Mouse (Mus musculus) E14TG2a.4 (cell line): Measurements from ENCODE around the gene Vps13d.

Source experiments
- H3K27me3 ChIP-seq: 2 replicates; pipeline ENCODE4 v1.6.1; 2014; ENCODE audit warnings: low read length, control low read depth; ENCODE audit not compliant: insufficient read depth
- H3K36me3 ChIP-seq: 2 replicates; pipeline ENCODE4 v1.6.1; 2014; ENCODE audit warnings: low read length, control low read depth; ENCODE audit not compliant: insufficient read depth
- H3K4me1 ChIP-seq: replicated peaks from 2 replicates; pipeline ENCODE4 v1.6.1; 2014; ENCODE audit warnings: low read depth, low read length, control low read depth
- H3K4me3 ChIP-seq: replicated peaks from 2 replicates; pipeline ENCODE4 v1.5.1; 2014; ENCODE audit warnings: mild to moderate bottlenecking, low read length
- H3K9me3 ChIP-seq: 2 replicates; pipeline ENCODE4 v1.6.1; 2014; ENCODE audit warnings: low read length, control low read depth
- CTCF ChIP-seq: conservative IDR thresholded peaks from 2 replicates; pipeline ENCODE4 v1.5.1; 2014; ENCODE audit warnings: low read length
- NANOG ChIP-seq: IDR thresholded peaks from 2 replicates; pipeline ENCODE4 v1.6.1; 2014; ENCODE audit warnings: borderline replicate concordance, low read length, mixed read lengths
- POU5F1 ChIP-seq: IDR thresholded peaks from 2 replicates; pipeline ENCODE4 v1.6.1; 2014; ENCODE audit warnings: low read length, borderline replicate concordance

The Vps13d gene

DNA sequence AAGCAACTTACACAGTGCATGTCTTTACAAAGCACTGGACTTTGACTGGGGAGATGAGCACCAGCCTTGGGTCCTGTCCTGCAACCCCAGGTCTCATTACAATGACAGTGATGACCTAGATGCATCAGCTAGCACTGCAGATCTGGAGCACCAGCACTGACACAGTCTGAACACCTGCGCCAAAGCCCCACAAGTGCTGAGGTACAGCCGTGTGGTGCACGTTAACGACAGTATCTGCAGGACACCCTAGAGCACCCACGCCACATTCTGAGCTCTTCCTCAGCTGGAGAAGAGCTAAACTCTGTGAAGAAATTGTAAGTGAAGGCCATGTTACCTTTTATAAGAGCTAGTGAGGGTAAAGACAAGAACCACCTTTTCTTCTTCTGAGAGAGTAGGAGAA lies 172.0 kb downstream of the Vps13d start:
- no peaks in the 10 kb centered on the region for H3K27me3 ChIP-seq
- H3K9me3 ChIP-seq = no peaks in the 10 kb centered on the region
- no peak overlapping the region for H3K4me3 ChIP-seq
- TF ChIP-seq NANOG (no peak), POU5F1 (no peak), CTCF (no peak)
- peaks cover 19% of the 10 kb centered on the region for H3K36me3 ChIP-seq
- H3K4me1 ChIP-seq = no peaks in the 10 kb centered on the region

GRCm38 (mm10) chr4:145022211-145022610 lies 172.6 kb downstream of the Vps13d start:
- Histone ChIP-seq H3K4me1 (no peaks in the 10 kb centered on the region), H3K9me3 (no peaks in the 10 kb centered on the region), H3K27me3 (no peaks in the 10 kb centered on the region), H3K36me3 (peaks cover 23% of the 10 kb centered on the region), H3K4me3 (no peak overlapping the region)
- TF ChIP-seq POU5F1 = no peak
- TF ChIP-seq CTCF = no peak
- TF ChIP-seq NANOG = no peak

DNA sequence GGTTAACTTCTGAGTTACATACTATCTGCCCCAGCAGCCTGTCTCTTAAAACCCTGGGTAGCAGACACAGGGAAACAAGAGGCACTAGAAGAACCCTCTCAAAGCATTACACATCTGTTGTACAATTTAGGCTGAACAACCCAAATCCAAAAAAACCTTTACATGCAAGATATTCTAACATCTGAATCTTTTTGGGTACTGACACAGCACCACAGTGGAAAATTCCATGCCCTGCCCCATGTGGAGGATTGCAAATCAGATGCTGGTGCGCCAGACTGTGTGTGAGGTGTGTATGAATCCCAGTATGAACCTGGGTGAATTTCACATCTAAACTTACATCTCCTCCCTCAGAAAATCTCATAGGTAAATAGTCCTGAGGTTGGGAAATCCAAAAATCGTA lies 174.4 kb downstream of the Vps13d start:
- Histone ChIP-seq H3K27me3 (no peaks in the 10 kb centered on the region), H3K4me1 (no peaks in the 10 kb centered on the region)
- no peak for TF ChIP-seq NANOG
- no peak for TF ChIP-seq CTCF

DNA sequence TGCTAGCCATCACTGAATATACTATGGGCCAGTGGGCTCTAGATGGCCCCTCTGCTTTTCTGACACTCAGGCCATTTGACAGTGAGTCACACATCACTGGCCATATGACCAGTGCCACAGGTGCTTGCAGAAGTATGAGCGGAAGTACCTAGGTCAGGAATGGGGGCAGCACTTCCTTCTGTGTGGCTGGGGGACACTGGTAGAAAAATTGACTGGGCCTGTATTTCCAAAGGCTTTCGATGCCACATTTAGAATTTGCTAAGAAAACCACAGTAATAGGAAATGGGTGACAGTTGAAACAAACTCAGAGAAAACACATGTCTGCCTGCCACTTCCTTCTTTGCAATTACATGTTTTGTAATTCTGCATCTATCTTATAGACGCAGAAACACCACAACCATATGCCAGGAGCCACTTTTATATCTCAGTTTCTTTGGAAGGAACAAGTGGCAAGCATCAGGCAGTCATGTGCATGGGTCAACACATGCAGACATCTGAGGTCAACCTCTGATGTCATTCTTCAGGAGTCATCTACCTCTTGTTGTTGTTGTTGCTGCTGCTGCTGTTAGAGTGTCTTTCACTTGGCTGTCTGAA lies 175.6 kb downstream of the Vps13d start:
- Histone ChIP-seq H3K27me3 (no peaks in the 10 kb centered on the region), H3K9me3 (no peaks in the 10 kb centered on the region), H3K4me1 (no peaks in the 10 kb centered on the region), H3K4me3 (no peak overlapping the region), H3K36me3 (peaks cover 44% of the 10 kb centered on the region)
- TF ChIP-seq CTCF = no peak
- no peak for TF ChIP-seq NANOG
- TF ChIP-seq POU5F1 = no peak

More for the DNA sequence above, 174.4 kb downstream of the Vps13d start:
- no peak overlapping the region for H3K4me3 ChIP-seq
- H3K36me3 ChIP-seq = peaks cover 38% of the 10 kb centered on the region
- no peaks in the 10 kb centered on the region for H3K9me3 ChIP-seq

GRCm38 (mm10) chr4:145017745-145018144 lies 177.1 kb downstream of the Vps13d start:
- H3K27me3 ChIP-seq = no peaks in the 10 kb centered on the region
- H3K4me1 ChIP-seq = no peaks in the 10 kb centered on the region
- peaks cover 50% of the 10 kb centered on the region for H3K36me3 ChIP-seq
- TF ChIP-seq NANOG (no peak), POU5F1 (no peak), CTCF (no peak)
- H3K4me3 ChIP-seq = no peak overlapping the region
- H3K9me3 ChIP-seq = no peaks in the 10 kb centered on the region

DNA sequence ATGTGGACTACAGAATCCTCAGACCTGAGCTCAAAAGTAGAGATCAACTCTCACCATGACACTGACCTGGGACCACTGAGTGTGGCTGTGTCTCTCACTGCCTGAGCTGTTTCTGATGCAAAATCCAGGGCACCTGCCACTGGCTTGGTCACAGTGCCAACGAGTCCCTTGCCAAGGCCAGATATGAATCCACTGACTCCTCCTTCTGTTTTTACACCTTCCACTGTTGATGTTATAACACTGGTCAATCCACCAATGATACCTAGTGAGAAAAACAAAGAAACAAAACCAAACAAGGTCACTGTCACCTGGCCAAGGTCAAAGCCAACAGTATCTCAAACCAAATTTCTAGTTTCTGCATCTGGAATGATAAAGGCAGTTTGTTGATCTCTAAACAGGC lies 178.1 kb downstream of the Vps13d start:
- TF ChIP-seq CTCF = no peak
- no peak for TF ChIP-seq NANOG
- no peak for TF ChIP-seq POU5F1
- Histone ChIP-seq H3K36me3 (peaks cover 59% of the 10 kb centered on the region), H3K27me3 (no peaks in the 10 kb centered on the region), H3K4me1 (no peaks in the 10 kb centered on the region), H3K4me3 (no peak overlapping the region), H3K9me3 (no peaks in the 10 kb centered on the region)

DNA sequence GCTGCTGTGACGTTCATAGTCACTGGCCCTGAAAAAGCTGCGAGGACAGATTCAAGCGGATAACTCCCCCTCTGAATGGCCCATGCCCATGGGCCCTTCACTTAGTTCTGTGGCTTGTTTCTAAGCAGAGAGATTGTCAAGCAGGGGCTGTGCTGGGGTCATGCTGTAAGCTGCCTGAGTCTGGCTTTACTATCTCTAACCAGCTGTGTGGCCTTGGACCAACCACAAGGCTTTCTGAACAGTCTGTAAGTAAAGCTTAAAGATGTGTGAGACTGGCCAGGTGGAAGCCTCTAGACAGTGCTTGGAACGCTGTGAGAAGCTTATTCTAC lies 180.2 kb downstream of the Vps13d start:
- TF ChIP-seq POU5F1 (no peak), CTCF (no peak), NANOG (no peak)
- Histone ChIP-seq H3K4me1 (no peaks in the 10 kb centered on the region), H3K9me3 (no peaks in the 10 kb centered on the region), H3K27me3 (no peaks in the 10 kb centered on the region), H3K4me3 (no peak overlapping the region), H3K36me3 (peaks cover 60% of the 10 kb centered on the region)

DNA sequence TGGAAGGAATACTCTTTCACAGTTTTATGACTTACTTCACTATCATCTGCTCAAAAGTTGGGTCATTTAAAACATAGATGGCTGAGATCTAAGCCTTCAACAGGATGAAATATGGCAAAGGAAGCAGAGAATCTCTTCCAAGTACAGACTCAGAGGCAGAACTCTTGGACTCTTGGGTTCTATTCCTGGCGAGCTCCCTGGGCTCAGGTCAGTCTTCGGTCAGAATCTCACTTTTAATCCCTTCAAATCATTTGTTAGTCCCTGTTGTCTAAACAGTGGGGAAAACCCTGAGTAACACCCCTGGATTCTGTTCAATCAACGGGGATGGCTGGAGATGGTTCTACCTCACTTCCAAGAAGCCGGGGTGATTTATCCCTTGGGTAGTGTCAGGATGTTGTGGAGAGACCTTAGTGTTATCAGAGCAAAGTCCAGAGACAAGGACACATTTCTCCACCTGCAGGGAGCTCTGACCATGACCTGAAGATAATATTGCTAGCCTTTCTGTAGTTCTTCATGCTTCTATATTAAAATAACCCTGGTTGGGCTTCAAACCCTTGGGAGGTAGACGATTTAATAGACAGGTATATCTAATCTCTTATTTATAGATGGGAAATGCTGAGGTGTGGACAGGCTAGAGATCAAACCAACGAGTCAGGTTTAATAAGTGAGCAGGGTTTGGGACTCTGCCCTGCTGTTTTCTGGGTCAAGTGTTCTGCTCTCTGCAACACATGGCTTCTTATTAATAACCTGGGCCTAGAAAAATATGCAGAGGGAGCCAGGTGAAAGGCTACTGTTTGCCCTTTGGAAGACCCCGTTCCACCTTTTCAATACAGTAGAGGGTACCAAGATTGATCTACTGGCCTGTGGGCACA lies 180.8 kb downstream of the Vps13d start:
- TF ChIP-seq CTCF (no peak), NANOG (no peak), POU5F1 (no peak)
- Histone ChIP-seq H3K36me3 (peaks cover 56% of the 10 kb centered on the region), H3K9me3 (no peaks in the 10 kb centered on the region), H3K4me1 (no peaks in the 10 kb centered on the region), H3K4me3 (no peak overlapping the region), H3K27me3 (no peaks in the 10 kb centered on the region)

DNA sequence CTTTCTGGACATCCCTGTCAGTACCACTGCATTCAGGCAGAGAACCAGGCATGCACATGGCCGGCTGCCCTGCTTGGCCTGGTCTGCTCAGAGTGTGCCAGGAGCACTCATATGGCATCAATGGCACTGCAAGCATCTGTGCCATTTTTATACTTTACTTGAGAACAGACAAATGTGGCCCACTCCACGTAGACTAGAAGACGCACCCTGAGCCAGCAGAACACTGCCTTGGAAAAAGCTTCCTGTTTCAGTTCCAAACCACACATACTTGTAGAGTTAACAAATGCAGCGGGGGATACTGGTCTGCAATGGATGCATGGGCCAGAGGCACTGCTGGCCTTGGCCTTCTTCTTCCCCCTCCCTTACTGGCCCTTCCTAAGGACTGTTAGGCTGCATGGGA lies 181.6 kb downstream of the Vps13d start:
- Histone ChIP-seq H3K4me1 (no peaks in the 10 kb centered on the region), H3K36me3 (peaks cover 52% of the 10 kb centered on the region), H3K4me3 (no peak overlapping the region), H3K9me3 (no peaks in the 10 kb centered on the region), H3K27me3 (no peaks in the 10 kb centered on the region)
- TF ChIP-seq NANOG (no peak), CTCF (no peak), POU5F1 (no peak)
